Mouse (Mus musculus) lung, embryonic 15.5 days (tissue): Measurements from ENCODE around the gene Fam193a. TPM values are rescaled to one million over a fixed set of nuclear protein-coding genes. Genes with fewer than 3 reads are reported as not detected.

Experiments
- ATAC-seq: fragments of 200-750 bp; cut with Nextera tagmentation; 2 replicates; pipeline ENCODE4 v1.8.0; 2017; ENCODE audit warnings: moderate number of reproducible peaks, borderline replicate concordance; ENCODE audit not compliant: low FRiP score, low TSS enrichment; ENCODE audit errors: extremely low read depth
- H3K27ac ChIP-seq: fragments of 300-500 bp; sonication (generic); 2 replicates; pipeline ENCODE4 v1.5.1; 2015; ENCODE audit warnings: moderate library complexity, mild to moderate bottlenecking, inconsistent platforms
- H3K27me3 ChIP-seq: fragments of 300-500 bp; sonication (generic); 2 replicates; pipeline ENCODE4 v1.6.1; 2015; ENCODE audit warnings: inconsistent platforms
- H3K36me3 ChIP-seq: fragments of 300-500 bp; sonication (generic); 2 replicates; pipeline ENCODE4 v1.6.1; 2015; ENCODE audit warnings: inconsistent platforms
- H3K4me1 ChIP-seq: fragments of 300-500 bp; sonication (generic); 2 replicates; pipeline ENCODE4 v1.6.1; 2015; ENCODE audit warnings: inconsistent platforms
- H3K4me2 ChIP-seq: fragments of 300-500 bp; sonication (generic); 2 replicates; pipeline ENCODE4 v1.6.1; 2015; ENCODE audit warnings: inconsistent platforms, mild to moderate bottlenecking, moderate library complexity
- H3K4me3 ChIP-seq: fragments of 300-500 bp; sonication (generic); 2 replicates; pipeline ENCODE4 v1.5.1; 2015; ENCODE audit warnings: mild to moderate bottlenecking, inconsistent platforms
- H3K9ac ChIP-seq: fragments of 300-500 bp; sonication (generic); 2 replicates; pipeline ENCODE4 v1.6.1; 2015; ENCODE audit warnings: inconsistent platforms
- H3K9me3 ChIP-seq: fragments of 300-500 bp; sonication (generic); 2 replicates; pipeline ENCODE4 v1.6.1; 2016; ENCODE audit warnings: inconsistent platforms
- WGBS: fragments of 180-500 bp; shearing (Covaris S2); methylation state at CpG from one replicate; pipeline ENCODE4 v1.1.7; 2015; 5-methylcytosine and 5-hydroxymethylcytosine counted together
- polyA plus RNA-seq: library from polyadenylated mRNA; unstranded; fragments of >200 nt; fragmentation: Nextera tagmentation; extraction: Ambion mirVana; gene quantifications from 2 replicates; pipeline ENCODE4 v1.2.1, GENCODE M21; 2015

Gene Fam193a
- polyA plus RNA-seq, 1 experiment from 2014 or later: 11.7 TPM

DNA sequence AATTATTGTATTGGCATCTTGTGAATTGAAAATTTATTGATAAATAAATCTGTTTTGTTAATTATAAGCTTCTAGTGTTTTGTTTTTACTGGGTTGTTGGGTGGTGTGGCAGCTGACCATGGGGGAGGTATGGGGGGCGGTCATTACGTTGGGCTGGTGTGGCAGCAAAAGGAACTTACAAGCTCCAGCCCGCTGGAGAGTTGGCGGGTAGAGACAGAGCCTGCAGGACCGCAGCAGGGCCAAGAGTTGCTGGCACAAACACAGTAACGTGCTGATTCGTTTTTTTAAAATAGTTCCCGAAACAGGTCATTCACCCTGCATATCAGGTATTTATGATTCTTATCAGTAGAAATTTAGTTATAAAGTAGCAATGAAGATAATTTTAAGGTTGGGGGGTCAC is 23.5 kb downstream of the Fam193a start:
- Histone ChIP-seq H3K27me3 (no peaks in the 10 kb centered on the region), H3K27ac (no peak overlapping the region), H3K9me3 (no peaks in the 10 kb centered on the region), H3K4me2 (no peak overlapping the region), H3K36me3 (no peaks in the 10 kb centered on the region), H3K9ac (no peak overlapping the region), H3K4me1 (0 out of 2 replicates have a peak, but pooled peaks cover 2% of the 10 kb centered on the region), H3K4me3 (no peak overlapping the region)
- WGBS: 92% methylated on average over 8 of the region's 8 CpGs
- ATAC-seq: no peak

DNA sequence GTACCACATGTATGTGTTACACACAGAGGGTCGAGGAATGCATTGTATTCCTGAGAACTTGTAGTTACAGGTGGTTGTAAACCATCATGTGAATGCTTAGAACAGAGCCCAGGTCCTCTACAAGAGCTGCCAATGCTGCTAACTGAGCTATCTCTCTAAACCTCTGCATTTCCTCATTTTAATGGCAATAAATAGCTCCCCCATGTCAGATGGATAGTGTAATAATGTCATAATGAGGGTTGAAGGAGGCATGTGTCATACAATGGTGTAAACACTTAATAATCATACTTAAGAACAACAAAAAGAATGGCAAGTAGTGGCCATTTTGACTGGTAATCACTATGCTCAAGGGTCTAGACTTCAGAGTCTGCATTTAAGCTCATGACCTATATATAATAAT is 25.6 kb downstream of the Fam193a start:
- no peaks in the 10 kb centered on the region for H3K27me3 ChIP-seq

DNA sequence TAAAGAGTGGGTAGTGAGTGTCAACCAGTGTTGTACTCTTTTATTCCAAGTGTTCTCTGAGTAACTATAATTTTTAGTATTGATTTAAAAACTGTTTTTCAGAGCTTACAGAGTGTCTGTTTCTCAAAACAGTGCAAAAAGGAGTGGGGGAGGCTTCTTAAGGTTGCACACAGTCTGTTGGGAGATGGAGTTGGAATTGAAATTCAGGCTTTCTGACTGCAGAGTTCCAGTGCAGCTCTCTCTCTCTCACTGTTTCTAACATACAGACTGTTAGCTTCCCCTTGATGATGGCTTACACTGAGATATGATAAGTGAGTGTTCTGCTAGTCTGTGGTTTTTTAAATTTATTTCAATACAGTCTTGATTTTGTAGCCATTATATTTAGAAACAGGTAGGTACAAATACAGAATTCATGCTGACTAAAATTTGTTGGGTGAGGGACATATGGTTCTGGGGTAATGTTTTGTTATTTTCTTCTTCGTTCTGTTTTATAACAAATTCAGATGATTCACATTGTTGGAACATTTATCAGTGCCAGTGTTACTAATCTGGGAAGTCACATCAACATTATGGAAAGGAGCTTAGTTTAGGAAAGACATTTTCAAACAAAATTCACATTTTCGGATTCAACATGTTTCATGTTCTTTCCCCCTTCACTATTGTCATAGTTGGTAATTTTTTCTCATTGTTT is 26.3 kb downstream of the Fam193a start:
- Histone ChIP-seq H3K27me3 (no peaks in the 10 kb centered on the region), H3K27ac (no peak overlapping the region), H3K9ac (no peak overlapping the region), H3K4me1 (0 out of 2 replicates have a peak, but pooled peaks cover 5% of the 10 kb centered on the region), H3K4me2 (no peak overlapping the region), H3K4me3 (no peak overlapping the region), H3K9me3 (no peaks in the 10 kb centered on the region), H3K36me3 (no peaks in the 10 kb centered on the region)
- 72% methylated on average over 2 of the region's 2 CpGs for WGBS
- no peak for ATAC-seq

More for the DNA sequence above, 25.6 kb downstream of the Fam193a start:
- H3K4me1 ChIP-seq: 0 out of 2 replicates have a peak, but pooled peaks cover 5% of the 10 kb centered on the region
- H3K36me3 ChIP-seq: no peaks in the 10 kb centered on the region
- no peak for ATAC-seq
- H3K9me3 ChIP-seq: no peaks in the 10 kb centered on the region
- H3K4me3 ChIP-seq: no peak overlapping the region
- H3K9ac ChIP-seq: no peak overlapping the region
- no peak overlapping the region for H3K27ac ChIP-seq
- H3K4me2 ChIP-seq: no peak overlapping the region
- WGBS: 85% methylated on average over 1 of the region's 1 CpGs

DNA sequence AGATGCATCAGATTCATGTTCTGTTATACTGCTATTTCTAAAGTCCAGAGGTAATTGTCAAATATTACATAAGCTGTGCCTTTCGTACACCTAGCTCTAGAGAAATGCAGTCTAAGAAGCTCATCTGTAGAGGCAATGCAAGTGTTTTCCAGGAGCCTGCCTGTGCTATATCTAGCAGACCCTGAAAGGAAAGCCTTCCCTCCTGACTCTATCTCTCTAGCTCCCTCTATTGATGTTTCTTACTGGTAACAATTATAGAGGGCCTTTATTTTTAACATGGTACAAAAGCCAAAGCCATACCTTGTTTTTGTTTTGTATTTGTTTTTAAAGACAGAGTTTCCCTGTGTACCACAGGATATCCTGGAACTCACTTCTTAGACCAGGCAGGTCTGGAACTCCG is 28.1 kb downstream of the Fam193a start:
- Histone ChIP-seq H3K9ac (no peak overlapping the region), H3K4me1 (0 out of 2 replicates have a peak, but pooled peaks cover 9% of the 10 kb centered on the region), H3K9me3 (no peaks in the 10 kb centered on the region), H3K4me2 (no peak overlapping the region), H3K27ac (no peak overlapping the region), H3K36me3 (no peaks in the 10 kb centered on the region), H3K27me3 (no peaks in the 10 kb centered on the region), H3K4me3 (no peak overlapping the region)
- 88% methylated on average over 2 of the region's 2 CpGs for WGBS
- no peak for ATAC-seq

DNA sequence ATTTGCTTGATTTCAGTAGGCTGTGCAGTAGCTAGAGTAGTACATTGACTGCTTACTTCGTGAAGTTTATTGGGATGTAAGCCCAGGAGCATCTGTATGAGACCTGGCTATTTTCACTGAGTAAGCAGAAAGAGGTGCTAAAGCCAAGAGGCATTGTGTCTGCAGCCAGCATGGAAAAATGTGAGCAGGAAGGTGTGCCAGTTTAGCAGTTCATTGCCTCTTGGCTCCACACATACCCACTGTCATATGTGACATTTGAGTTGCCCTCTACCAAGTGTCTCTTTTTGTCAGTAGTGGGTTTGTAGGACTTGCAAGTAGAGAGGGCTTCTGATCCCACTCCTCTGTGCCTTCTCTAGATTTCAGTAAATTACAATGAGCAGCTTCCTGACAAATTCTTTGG is 28.6 kb downstream of the Fam193a start:
- 0 out of 2 replicates have a peak, but pooled peaks cover 9% of the 10 kb centered on the region for H3K4me1 ChIP-seq
- H3K4me3 ChIP-seq: no peak overlapping the region
- no peak overlapping the region for H3K9ac ChIP-seq
- H3K4me2 ChIP-seq: no peak overlapping the region
- no peak overlapping the region for H3K27ac ChIP-seq
- no peak for ATAC-seq
- no peaks in the 10 kb centered on the region for H3K9me3 ChIP-seq
- no peaks in the 10 kb centered on the region for H3K36me3 ChIP-seq
- H3K27me3 ChIP-seq: no peaks in the 10 kb centered on the region
- WGBS: 71% methylated on average over 1 of the region's 1 CpGs

DNA sequence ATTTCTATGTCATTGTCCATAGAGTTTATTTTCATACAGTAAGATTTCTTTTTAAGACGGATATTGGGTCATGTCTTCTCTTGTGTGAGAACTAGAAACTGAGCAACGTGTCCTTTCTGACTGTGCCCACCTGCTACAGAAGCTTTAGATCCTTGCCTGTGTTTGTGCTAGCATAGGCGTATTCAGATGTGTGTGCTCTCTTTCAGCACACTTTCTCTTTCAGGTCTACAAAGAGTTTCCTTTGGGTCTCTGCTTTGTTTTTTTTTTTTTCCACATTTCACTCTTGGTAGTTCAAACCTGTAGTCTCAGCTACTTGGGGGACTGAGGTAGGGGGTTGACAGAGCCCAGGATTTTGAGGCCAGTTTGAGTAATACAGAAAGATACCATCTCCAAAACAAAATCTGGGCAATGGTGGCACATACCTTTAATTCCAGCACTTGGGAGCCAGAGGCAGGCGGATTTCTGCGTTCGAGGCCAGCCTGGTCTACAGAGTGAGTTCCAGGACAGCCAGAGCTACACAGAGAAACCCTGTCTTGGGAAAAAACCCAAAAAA is 37.7 kb downstream of the Fam193a start:
- no peak overlapping the region for H3K9ac ChIP-seq
- no peaks in the 10 kb centered on the region for H3K27me3 ChIP-seq
- ATAC-seq: no peak
- no peak overlapping the region for H3K4me2 ChIP-seq
- H3K9me3 ChIP-seq: no peaks in the 10 kb centered on the region
- H3K4me3 ChIP-seq: no peak overlapping the region
- H3K36me3 ChIP-seq: no peaks in the 10 kb centered on the region; the same call in 1 of the 2 replicates
- WGBS: 81% methylated on average over 6 of the region's 6 CpGs
- 0 out of 2 replicates have a peak, but pooled peaks cover 3% of the 10 kb centered on the region for H3K4me1 ChIP-seq
- H3K27ac ChIP-seq: no peak overlapping the region

DNA sequence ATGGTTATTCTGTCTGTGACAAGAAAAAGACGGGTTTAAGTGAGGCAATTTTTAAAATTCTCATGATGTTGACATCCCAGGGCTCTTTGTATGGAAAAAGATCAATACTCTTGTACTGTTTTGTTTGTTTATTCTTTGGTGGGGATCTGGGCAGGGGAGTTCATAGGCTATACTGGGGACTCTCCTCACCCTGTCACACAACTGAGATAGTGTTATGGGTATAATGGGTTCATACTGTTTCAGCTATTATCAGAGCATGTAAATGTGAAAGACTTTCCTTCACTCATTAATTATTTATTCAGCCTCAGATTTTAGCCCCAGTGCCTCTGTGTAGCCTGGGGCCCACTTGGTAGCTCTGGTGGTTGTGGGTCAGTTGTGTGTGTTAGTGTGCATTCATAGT is 39.3 kb downstream of the Fam193a start:
- Histone ChIP-seq H3K9me3 (no peaks in the 10 kb centered on the region), H3K4me1 (0 out of 2 replicates have a peak, but pooled peaks cover 3% of the 10 kb centered on the region), H3K9ac (no peak overlapping the region), H3K4me3 (no peak overlapping the region), H3K27ac (no peak overlapping the region), H3K27me3 (no peaks in the 10 kb centered on the region), H3K4me2 (no peak overlapping the region), H3K36me3 (peaks cover 6% of the 10 kb centered on the region; the same call in 1 of the 2 replicates)
- ATAC-seq: no peak
- 55% methylated on average over 1 of the region's 1 CpGs for WGBS

DNA sequence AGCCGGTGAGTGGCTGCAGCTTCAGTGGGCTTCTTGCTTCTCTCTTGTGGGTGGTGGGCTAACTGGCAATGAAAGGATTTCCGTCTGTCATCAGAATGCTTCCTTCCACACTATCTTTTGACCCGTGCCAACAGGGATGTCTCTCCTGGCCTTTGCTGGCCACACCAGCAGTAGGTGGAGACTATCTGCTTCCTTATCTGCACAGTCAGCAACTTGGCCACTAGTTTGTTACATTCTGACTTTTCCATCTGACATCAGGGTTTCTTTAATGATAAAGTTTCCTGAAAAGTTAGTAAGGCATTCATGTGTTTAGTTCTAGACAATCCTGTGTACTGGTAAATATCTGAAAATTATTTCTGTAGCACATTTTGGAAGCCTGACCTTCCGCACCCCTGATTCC is 41.1 kb downstream of the Fam193a start:
- Histone ChIP-seq H3K36me3 (peaks cover 6% of the 10 kb centered on the region; the same call in 1 of the 2 replicates), H3K27ac (no peak overlapping the region), H3K4me3 (no peak overlapping the region), H3K9me3 (no peaks in the 10 kb centered on the region), H3K4me2 (no peak overlapping the region), H3K9ac (no peak overlapping the region), H3K4me1 (0 out of 2 replicates have a peak, but pooled peaks cover 3% of the 10 kb centered on the region), H3K27me3 (no peaks in the 10 kb centered on the region)
- WGBS: 69% methylated on average over 4 of the region's 4 CpGs
- no peak for ATAC-seq

DNA sequence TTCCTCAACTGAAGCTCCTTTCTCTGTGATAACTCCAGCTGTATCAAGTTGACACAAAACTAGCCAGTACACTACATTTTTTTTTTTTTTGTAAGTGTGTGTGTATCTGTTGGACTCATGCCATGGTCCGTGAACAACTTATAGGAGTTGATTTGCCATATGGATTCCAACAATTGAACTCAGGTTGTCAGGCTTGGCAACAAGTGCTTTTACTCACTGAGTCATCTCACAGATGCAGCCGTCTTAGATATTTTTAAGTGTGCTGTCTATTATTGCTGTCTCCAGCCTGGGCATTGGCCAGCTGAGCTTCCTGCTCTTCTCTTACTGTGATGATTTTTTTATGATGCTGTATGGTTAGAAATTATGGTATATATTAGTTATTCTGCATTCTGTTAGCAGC is 44.2 kb downstream of the Fam193a start:
- Histone ChIP-seq H3K27ac (no peak overlapping the region), H3K9me3 (no peaks in the 10 kb centered on the region), H3K36me3 (peaks cover 6% of the 10 kb centered on the region; the same call in 1 of the 2 replicates), H3K4me1 (0 out of 2 replicates have a peak, but pooled peaks cover 3% of the 10 kb centered on the region), H3K4me2 (no peak overlapping the region), H3K4me3 (no peak overlapping the region), H3K9ac (no peak overlapping the region), H3K27me3 (no peaks in the 10 kb centered on the region)
- 47% methylated on average over 2 of the region's 2 CpGs for WGBS
- ATAC-seq: no peak

DNA sequence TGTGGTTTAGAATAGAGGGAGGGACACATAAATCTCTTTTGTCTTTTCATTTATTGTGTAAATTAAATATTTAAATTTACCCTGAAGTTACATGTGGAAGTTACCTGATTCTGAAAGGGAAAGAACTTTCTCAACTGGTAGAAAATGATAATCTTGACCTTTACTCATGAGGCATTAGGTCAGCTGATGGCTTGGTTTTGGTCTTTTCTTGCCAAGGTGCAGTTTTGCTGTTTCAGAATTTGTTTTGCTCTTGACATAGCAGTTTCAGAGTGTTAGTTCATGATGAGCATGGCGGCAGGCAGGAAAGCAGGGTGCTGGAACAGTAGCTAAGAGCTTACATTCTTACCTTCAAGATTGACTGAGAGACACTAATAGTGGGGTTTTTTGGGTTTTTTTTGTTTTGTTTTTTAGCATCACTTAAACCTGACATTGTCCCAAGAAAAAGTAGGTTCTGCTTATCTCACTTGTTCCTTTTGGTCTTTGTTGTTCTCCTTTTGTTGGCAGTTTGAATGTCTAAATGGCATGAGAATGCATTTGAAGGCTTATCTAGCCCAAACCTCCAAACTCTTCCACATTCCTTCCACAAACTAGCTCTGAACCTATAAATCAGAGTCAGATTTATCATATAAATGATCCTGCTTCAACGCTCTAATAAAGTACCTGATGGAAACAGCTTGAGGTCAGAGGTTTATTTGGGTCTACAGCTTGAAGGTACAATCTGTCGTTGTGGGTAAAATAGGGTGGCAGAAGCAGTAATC is 47.7 kb downstream of the Fam193a start:
- 72% methylated on average over 3 of the region's 3 CpGs for WGBS
- Histone ChIP-seq H3K27me3 (no peaks in the 10 kb centered on the region), H3K9me3 (no peaks in the 10 kb centered on the region), H3K4me1 (no peaks in the 10 kb centered on the region), H3K36me3 (peaks cover 29% of the 10 kb centered on the region), H3K9ac (no peak overlapping the region), H3K4me3 (no peak overlapping the region), H3K27ac (no peak overlapping the region), H3K4me2 (no peak overlapping the region)
- no peak for ATAC-seq

DNA sequence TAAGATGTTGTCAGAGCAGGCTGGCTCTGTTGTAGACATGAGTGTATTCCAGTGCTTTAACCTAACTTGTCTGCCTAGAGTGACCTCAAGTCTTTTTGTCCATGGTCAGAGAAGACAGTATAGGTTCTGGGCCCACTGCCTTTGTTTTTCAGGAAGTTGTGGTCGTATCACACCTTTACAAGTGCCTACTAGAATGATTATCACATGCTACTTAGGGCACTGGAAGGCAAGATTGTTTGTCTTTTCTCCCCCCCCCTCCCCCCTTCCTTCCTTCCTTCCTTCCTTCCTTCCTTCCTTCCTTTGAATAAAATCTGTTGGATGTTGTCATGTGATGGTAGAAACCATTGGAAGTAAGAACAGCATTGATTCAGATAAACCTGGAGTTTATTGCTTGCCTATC is 49.5 kb downstream of the Fam193a start:
- no peaks in the 10 kb centered on the region for H3K9me3 ChIP-seq
- H3K4me2 ChIP-seq: no peak overlapping the region
- H3K27me3 ChIP-seq: no peaks in the 10 kb centered on the region
- H3K4me1 ChIP-seq: no peaks in the 10 kb centered on the region
- no peak overlapping the region for H3K4me3 ChIP-seq
- no peak overlapping the region for H3K27ac ChIP-seq
- H3K36me3 ChIP-seq: peaks cover 26% of the 10 kb centered on the region
- ATAC-seq: no peak
- no peak overlapping the region for H3K9ac ChIP-seq
- WGBS: 76% methylated on average over 1 of the region's 1 CpGs

DNA sequence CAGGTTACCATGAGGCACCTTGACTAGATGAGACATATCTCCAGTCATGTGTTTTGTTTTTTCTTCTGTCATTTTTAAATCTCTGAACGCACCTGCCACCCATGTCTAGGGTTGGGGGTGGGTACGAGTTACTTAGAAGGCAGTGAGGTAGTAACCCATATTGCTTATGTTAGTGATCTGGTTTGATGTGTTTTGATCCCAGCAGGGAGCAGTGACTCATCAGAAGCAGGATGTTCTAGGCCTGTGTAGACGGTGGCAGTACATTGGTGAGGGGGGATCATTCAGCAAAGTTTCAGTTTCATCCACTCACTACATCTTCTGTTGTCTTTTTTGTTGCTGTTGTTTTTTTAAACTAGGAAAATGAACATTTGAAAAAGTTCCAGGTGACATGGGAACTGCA is 61.0 kb downstream of the Fam193a start:
- Histone ChIP-seq H3K36me3 (peaks cover 75% of the 10 kb centered on the region), H3K4me1 (no peaks in the 10 kb centered on the region), H3K9me3 (no peaks in the 10 kb centered on the region), H3K4me2 (no peak overlapping the region), H3K4me3 (no peak overlapping the region), H3K27ac (no peak overlapping the region), H3K27me3 (no peaks in the 10 kb centered on the region), H3K9ac (no peak overlapping the region)
- 81% methylated on average over 3 of the region's 3 CpGs for WGBS
- ATAC-seq: no peak
